Mouse (Mus musculus): ENCODE measurements around the gene Wscd2. TPM values are rescaled to one million over a fixed set of nuclear protein-coding genes. Genes with fewer than 3 reads are reported as not detected.

The Wscd2 gene
- polyA plus RNA-seq, 1 experiment = 13.6 TPM

- Histone ChIP-seq H3K36me3 (ENCODE audit: control insufficient read depth, insufficient read depth, low read length) (no peaks in the 10 kb centered on the region), H3K4me3 (ENCODE audit: control insufficient read depth, low read depth, low read length) (no peak overlapping the region), H3K27ac (ENCODE audit: control insufficient read depth, insufficient read depth, low read depth, low read length) (no peak overlapping the region), H3K27me3 (ENCODE audit: control insufficient read depth, insufficient read depth, low read length) (no peaks in the 10 kb centered on the region), H3K4me1 (ENCODE audit: control insufficient read depth, insufficient read depth, low read length) (no peaks in the 10 kb centered on the region; the same call in 1 of the 2 replicates)
- TF ChIP-seq POLR2A (IDR thresholded peaks at IDR 0.05; ENCODE audit: control insufficient read depth, low read depth, low read length) (no peak), CTCF (IDR thresholded peaks at IDR 0.05; ENCODE audit: control insufficient read depth, insufficient read depth, insufficient replicate concordance, low read depth, low read length) (no peak)
These were observed 2.4 kb downstream of the Wscd2 start for GRCm38 (mm10) chr5:113492417-113493035.

DNA sequence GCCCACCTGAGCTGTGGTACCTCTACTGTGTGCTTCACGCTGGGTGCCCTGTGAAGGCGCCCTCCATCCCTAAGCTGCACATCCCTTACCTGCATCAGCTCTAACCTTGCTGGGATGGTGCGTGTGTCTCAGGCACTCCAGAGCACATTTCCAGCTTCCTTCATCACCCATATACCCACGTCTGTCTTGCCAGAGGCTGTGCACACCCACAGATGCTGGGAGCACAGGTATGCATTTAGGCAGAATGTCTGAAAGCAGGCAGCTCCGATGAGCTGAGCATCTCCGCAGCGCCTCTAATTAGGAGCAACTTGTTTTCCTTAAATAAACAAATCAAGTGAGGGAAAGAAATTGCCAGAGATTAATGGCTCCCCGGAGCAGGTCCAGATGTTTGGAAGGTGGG is 3.9 kb downstream of the Wscd2 start:
- Histone ChIP-seq H3K27ac (ENCODE audit: control insufficient read depth, insufficient read depth, low read depth, low read length) (no peak overlapping the region), H3K36me3 (ENCODE audit: control insufficient read depth, insufficient read depth, low read length) (no peaks in the 10 kb centered on the region), H3K4me3 (ENCODE audit: control insufficient read depth, low read depth, low read length) (no peak overlapping the region), H3K27me3 (ENCODE audit: control insufficient read depth, insufficient read depth, low read length) (no peaks in the 10 kb centered on the region), H3K4me1 (ENCODE audit: control insufficient read depth, insufficient read depth, low read length) (no peaks in the 10 kb centered on the region; the same call in 1 of the 2 replicates)
- TF ChIP-seq CTCF (IDR thresholded peaks at IDR 0.05; ENCODE audit: control insufficient read depth, insufficient read depth, insufficient replicate concordance, low read depth, low read length) = no peak
- TF ChIP-seq POLR2A (IDR thresholded peaks at IDR 0.05; ENCODE audit: control insufficient read depth, low read depth, low read length) = no peak

GRCm38 (mm10) chr5:113496926-113497325 is 6.8 kb downstream of the Wscd2 start:
- H3K27ac ChIP-seq (ENCODE audit: control insufficient read depth, insufficient read depth, low read depth, low read length) = no peak overlapping the region
- H3K27me3 ChIP-seq (ENCODE audit: control insufficient read depth, insufficient read depth, low read length) = no peaks in the 10 kb centered on the region
- no peaks in the 10 kb centered on the region for H3K4me1 ChIP-seq (ENCODE audit: control insufficient read depth, insufficient read depth, low read length)
- no peaks in the 10 kb centered on the region for H3K36me3 ChIP-seq (ENCODE audit: control insufficient read depth, insufficient read depth, low read length)
- TF ChIP-seq CTCF (IDR thresholded peaks at IDR 0.05; ENCODE audit: control insufficient read depth, insufficient read depth, insufficient replicate concordance, low read depth, low read length) = no peak
- TF ChIP-seq POLR2A (IDR thresholded peaks at IDR 0.05; ENCODE audit: control insufficient read depth, low read depth, low read length) = no peak
- no peak overlapping the region for H3K4me3 ChIP-seq (ENCODE audit: control insufficient read depth, low read depth, low read length)

- Histone ChIP-seq H3K27me3 (ENCODE audit: control insufficient read depth, insufficient read depth, low read length) (no peaks in the 10 kb centered on the region), H3K4me3 (ENCODE audit: control insufficient read depth, low read depth, low read length) (no peak overlapping the region), H3K4me1 (ENCODE audit: control insufficient read depth, insufficient read depth, low read length) (peaks cover 2% of the 10 kb centered on the region; the same call in 1 of the 2 replicates), H3K36me3 (ENCODE audit: control insufficient read depth, insufficient read depth, low read length) (no peaks in the 10 kb centered on the region), H3K27ac (ENCODE audit: control insufficient read depth, insufficient read depth, low read depth, low read length) (no peak overlapping the region)
- TF ChIP-seq CTCF (IDR thresholded peaks at IDR 0.05; ENCODE audit: control insufficient read depth, insufficient read depth, insufficient replicate concordance, low read depth, low read length) (no peak), POLR2A (IDR thresholded peaks at IDR 0.05; ENCODE audit: control insufficient read depth, low read depth, low read length) (no peak)
These were observed 9.3 kb downstream of the Wscd2 start for GRCm38 (mm10) chr5:113499421-113499820.

- Histone ChIP-seq H3K36me3 (ENCODE audit: control insufficient read depth, insufficient read depth, low read length) (no peaks in the 10 kb centered on the region), H3K4me3 (ENCODE audit: control insufficient read depth, low read depth, low read length) (no peak overlapping the region), H3K4me1 (ENCODE audit: control insufficient read depth, insufficient read depth, low read length) (peaks cover 2% of the 10 kb centered on the region; the same call in 1 of the 2 replicates), H3K27ac (ENCODE audit: control insufficient read depth, insufficient read depth, low read depth, low read length) (no peak overlapping the region), H3K27me3 (ENCODE audit: control insufficient read depth, insufficient read depth, low read length) (no peaks in the 10 kb centered on the region)
- TF ChIP-seq CTCF (IDR thresholded peaks at IDR 0.05; ENCODE audit: control insufficient read depth, insufficient read depth, insufficient replicate concordance, low read depth, low read length) (no peak), POLR2A (IDR thresholded peaks at IDR 0.05; ENCODE audit: control insufficient read depth, low read depth, low read length) (no peak)
These were observed 13.1 kb downstream of the Wscd2 start for GRCm38 (mm10) chr5:113503276-113503675.

DNA sequence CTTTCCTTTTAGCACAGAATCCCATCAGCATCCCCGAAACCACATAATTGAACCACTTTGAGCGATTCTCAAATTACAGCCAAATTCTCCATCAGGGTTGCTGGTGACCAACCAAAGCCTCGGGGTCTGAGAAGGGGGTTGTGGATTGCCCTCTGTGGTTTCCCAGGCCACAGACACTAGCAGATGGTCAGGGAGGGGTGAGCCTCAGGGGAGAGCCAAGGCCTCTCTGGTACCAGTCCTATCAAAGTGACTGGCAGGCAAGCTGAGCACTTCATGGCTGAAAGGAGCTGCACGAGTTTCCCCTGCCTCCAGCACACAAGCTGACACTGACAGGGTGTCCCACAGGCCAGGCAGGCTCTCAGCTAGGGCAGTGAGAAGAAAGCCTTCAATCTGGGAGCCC is 14.5 kb downstream of the Wscd2 start:
- Histone ChIP-seq H3K4me1 (ENCODE audit: control insufficient read depth, insufficient read depth, low read length) (peaks cover 2% of the 10 kb centered on the region; the same call in 1 of the 2 replicates), H3K36me3 (ENCODE audit: control insufficient read depth, insufficient read depth, low read length) (no peaks in the 10 kb centered on the region), H3K27me3 (ENCODE audit: control insufficient read depth, insufficient read depth, low read length) (no peaks in the 10 kb centered on the region), H3K27ac (ENCODE audit: control insufficient read depth, insufficient read depth, low read depth, low read length) (no peak overlapping the region), H3K4me3 (ENCODE audit: control insufficient read depth, low read depth, low read length) (no peak overlapping the region)
- no peak for TF ChIP-seq CTCF (IDR thresholded peaks at IDR 0.05; ENCODE audit: control insufficient read depth, insufficient read depth, insufficient replicate concordance, low read depth, low read length)
- TF ChIP-seq POLR2A (IDR thresholded peaks at IDR 0.05; ENCODE audit: control insufficient read depth, low read depth, low read length) = no peak

DNA sequence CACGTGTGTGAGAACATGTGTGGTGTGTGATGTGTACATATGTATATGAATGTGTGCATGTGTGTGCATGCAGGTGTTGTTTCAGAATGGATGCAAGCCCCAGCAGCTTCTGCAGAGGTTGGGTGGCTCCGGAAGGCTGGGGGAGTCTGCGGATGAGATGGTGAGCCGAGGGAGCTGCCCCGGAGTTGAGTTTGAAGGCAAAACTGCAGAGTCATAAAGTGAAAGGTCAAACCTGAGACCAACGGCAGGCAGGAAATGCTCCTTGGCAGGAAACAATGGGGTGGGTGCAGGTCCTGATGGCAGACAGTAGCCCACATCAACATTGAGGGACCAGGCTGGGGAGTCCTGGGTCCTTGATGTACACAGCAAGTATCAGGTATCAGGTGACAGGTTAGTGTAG is 15.9 kb downstream of the Wscd2 start:
- Histone ChIP-seq H3K4me3 (ENCODE audit: control insufficient read depth, low read depth, low read length) (no peak overlapping the region), H3K27ac (ENCODE audit: control insufficient read depth, insufficient read depth, low read depth, low read length) (no peak overlapping the region), H3K36me3 (ENCODE audit: control insufficient read depth, insufficient read depth, low read length) (no peaks in the 10 kb centered on the region), H3K4me1 (ENCODE audit: control insufficient read depth, insufficient read depth, low read length) (peaks cover 2% of the 10 kb centered on the region; the same call in 1 of the 2 replicates), H3K27me3 (ENCODE audit: control insufficient read depth, insufficient read depth, low read length) (no peaks in the 10 kb centered on the region)
- no peak for TF ChIP-seq POLR2A (IDR thresholded peaks at IDR 0.05; ENCODE audit: control insufficient read depth, low read depth, low read length)
- TF ChIP-seq CTCF (IDR thresholded peaks at IDR 0.05; ENCODE audit: control insufficient read depth, insufficient read depth, insufficient replicate concordance, low read depth, low read length) = no peak

Measured in testis, adult 2 months (tissue).